Mouse (Mus musculus) bone marrow, adult 2 months (tissue): ENCODE measurements around the gene Gm17361. TPM values are rescaled to one million over a fixed set of nuclear protein-coding genes. Genes with fewer than 3 reads are reported as not detected.
"Not testable (repeated sequence)": the region's sequence is repeated elsewhere in the genome, so short reads cannot be mapped to it uniquely, and the experiment has no call there.

Source experiments
- H3K27ac ChIP-seq: fragments of 200-500 bp; 2 replicates; pipeline ENCODE4 v1.5.1; 2012; ENCODE audit warnings: low read depth, mild to moderate bottlenecking, control low read depth, inconsistent platforms, low read length; ENCODE audit not compliant: control insufficient read depth, poor library complexity, insufficient read depth
- H3K4me1 ChIP-seq: fragments of 200-500 bp; 2 replicates; pipeline ENCODE4 v1.6.1; 2011; ENCODE audit warnings: low read length; ENCODE audit not compliant: control insufficient read depth, insufficient read depth
- H3K4me3 ChIP-seq: fragments of 200-500 bp; replicated peaks from 2 replicates; pipeline ENCODE3; 2011; ENCODE audit warnings: mild to moderate bottlenecking, low read depth, low read length, control low read depth; ENCODE audit not compliant: control insufficient read depth
- WGBS: fragments of 180-500 bp; shearing (Covaris S2); methylation state at CpG from one replicate; pipeline ENCODE4 v1.1.7; 2018; 5-methylcytosine and 5-hydroxymethylcytosine counted together
- polyA plus RNA-seq: library from polyadenylated mRNA; stranded (reverse); fragments of >200 nt; gene quantifications from 2 replicates; pipeline ENCODE4 v1.2.4, GENCODE M21; 2011; ENCODE audit warnings: low replicate concordance; ENCODE audit not compliant: missing spikeins, insufficient read depth, insufficient read length

Gene Gm17361
- not detected in 2 replicates for polyA plus RNA-seq

GRCm38 (mm10) chrX:125003863-125004262 lies at the start of gene Gm17361:
Gene Gm17361 (plus strand): TSS chrX:125004163.
- not testable (repeated sequence) for H3K4me1 ChIP-seq, H3K4me3 ChIP-seq, H3K27ac ChIP-seq
- WGBS = no CpG with 5 or more reads among the region's 4 CpGs
